Mouse (Mus musculus) stomach, embryonic 16.5 days (tissue): ENCODE data around the gene Gm10228. TPM values are rescaled to one million over a fixed set of nuclear protein-coding genes. Genes with fewer than 3 reads are reported as not detected.
"Not testable (repeated sequence)": the region's sequence is repeated elsewhere in the genome, so short reads cannot be mapped to it uniquely, and the experiment has no call there.

ENCODE experiments used
- ATAC-seq: fragments of 200-750 bp; cut with Nextera tagmentation; 2 replicates; pipeline ENCODE4 v1.8.0; 2017; ENCODE audit warnings: moderate number of reproducible peaks, moderate TSS enrichment; ENCODE audit not compliant: insufficient read depth, low FRiP score
- H3K27ac ChIP-seq: fragments of 300-500 bp; sonication (generic); 2 replicates; pipeline ENCODE4 v1.5.1; 2014; ENCODE audit warnings: low read length
- H3K27me3 ChIP-seq: fragments of 300-500 bp; sonication (generic); 2 replicates; pipeline ENCODE4 v1.6.1; 2014; ENCODE audit warnings: low read length, control low read depth, mixed read lengths; ENCODE audit not compliant: control insufficient read depth, insufficient read depth
- H3K36me3 ChIP-seq: fragments of 300-500 bp; sonication (generic); 2 replicates; pipeline ENCODE4 v1.6.1; 2014; ENCODE audit warnings: low read length; ENCODE audit not compliant: control insufficient read depth, insufficient read depth
- H3K4me1 ChIP-seq: fragments of 300-500 bp; sonication (generic); 2 replicates; pipeline ENCODE4 v1.6.1; 2014; ENCODE audit warnings: low read length, control low read depth, mixed read lengths; ENCODE audit not compliant: control insufficient read depth, insufficient read depth
- H3K4me2 ChIP-seq: fragments of 300-500 bp; sonication (generic); 2 replicates; pipeline ENCODE4 v1.6.1; 2014; ENCODE audit warnings: low read depth, low read length, mixed read lengths
- H3K4me3 ChIP-seq: fragments of 300-500 bp; sonication (generic); replicated peaks from 2 replicates; pipeline ENCODE4 v1.5.1; 2014; ENCODE audit warnings: mild to moderate bottlenecking, low read length
- H3K9ac ChIP-seq: fragments of 300-500 bp; sonication (generic); 2 replicates; pipeline ENCODE4 v1.6.1; 2014; ENCODE audit warnings: low read length
- H3K9me3 ChIP-seq: fragments of 300-500 bp; sonication (generic); replicated peaks from 2 replicates; pipeline ENCODE4 v1.6.1; 2016; ENCODE audit warnings: low read length, control low read depth; ENCODE audit not compliant: control insufficient read depth
- WGBS: fragments of 180-500 bp; shearing (Covaris S2); extraction: QIAGEN DNeasy Blood & Tissue Kit; methylation state at CpG from one replicate; pipeline ENCODE4 v1.1.7; 2014; 5-methylcytosine and 5-hydroxymethylcytosine counted together
- polyA plus RNA-seq: library from polyadenylated mRNA; unstranded; fragments of >200 nt; fragmentation: Nextera tagmentation; extraction: Ambion mirVana; gene quantifications from 2 replicates; pipeline ENCODE4 v1.2.1, GENCODE M21; 2015

The Gm10228 gene
- not detected in 2 replicates for polyA plus RNA-seq

DNA sequence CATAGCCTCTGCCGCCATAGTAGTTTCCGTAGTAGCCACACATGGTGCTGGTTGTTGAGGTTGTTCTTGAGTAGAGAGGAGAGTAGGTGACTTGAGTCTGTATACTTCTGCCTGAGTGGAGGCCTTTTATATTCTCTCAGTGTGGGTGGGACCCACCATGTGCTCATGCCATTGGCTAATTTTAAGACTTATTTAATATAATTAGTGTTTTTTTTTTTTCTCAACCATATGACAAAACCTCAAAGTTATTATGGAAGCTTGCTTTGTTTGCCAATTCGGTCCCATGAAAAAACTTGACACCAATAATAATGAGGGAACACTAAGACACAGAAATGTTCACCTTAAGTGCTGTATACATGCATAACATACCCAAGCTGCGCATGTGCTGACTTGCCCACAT is at the start of gene Gm10228:
Gene Gm10228 (minus strand): TSS at position 101 of the 400 bp plus-strand sequence.
- WGBS = 90% methylated on average over 2 of the region's 4 CpGs
- not testable (repeated sequence) for ATAC-seq, H3K4me1 ChIP-seq

DNA sequence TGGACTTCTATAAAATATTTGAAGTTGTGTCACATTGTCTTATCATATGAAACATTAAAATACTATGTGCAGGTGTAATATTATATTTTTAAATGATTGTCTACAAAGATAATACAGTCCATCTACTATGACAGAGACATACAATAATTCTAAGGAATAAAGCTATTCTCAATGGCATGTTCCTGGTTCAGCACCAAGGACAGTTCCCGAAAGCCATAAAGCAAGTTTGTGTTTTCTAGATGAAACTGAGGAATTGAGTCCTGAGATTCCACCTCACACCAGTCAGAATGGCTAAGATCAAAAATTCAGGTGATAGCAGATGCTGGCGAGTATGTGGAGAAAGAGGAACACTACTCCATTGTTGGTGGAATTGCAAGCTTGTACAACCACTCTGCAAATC is 29.8 kb upstream of the Gm10228 start:
- not testable (repeated sequence) for H3K9me3 ChIP-seq, H3K4me3 ChIP-seq, ATAC-seq, H3K27ac ChIP-seq, H3K4me1 ChIP-seq, H3K4me2 ChIP-seq, H3K36me3 ChIP-seq, H3K27me3 ChIP-seq, H3K9ac ChIP-seq
- WGBS = 67% methylated on average over 2 of the region's 2 CpGs

More for the DNA sequence above, at the start of gene Gm10228:
- not testable (repeated sequence) for H3K9ac ChIP-seq, H3K9me3 ChIP-seq, H3K36me3 ChIP-seq, H3K27ac ChIP-seq, H3K27me3 ChIP-seq, H3K4me2 ChIP-seq, H3K4me3 ChIP-seq

DNA sequence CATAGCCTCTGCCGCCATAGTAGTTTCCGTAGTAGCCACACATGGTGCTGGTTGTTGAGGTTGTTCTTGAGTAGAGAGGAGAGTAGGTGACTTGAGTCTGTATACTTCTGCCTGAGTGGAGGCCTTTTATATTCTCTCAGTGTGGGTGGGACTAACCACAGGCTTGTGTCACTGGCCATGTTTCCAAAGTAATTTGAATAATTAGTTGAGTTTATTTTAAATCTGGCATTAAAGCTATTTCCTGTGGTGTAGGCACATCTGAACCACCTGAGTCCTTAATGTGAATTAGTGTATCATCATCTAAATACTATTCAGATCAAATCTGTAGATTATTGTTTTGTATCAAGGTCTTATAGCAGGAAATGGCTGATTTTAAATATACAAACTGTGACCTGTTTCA is 22.6 kb upstream of the Gm10228 start, which contains the start of gene 1110025L11Rik:
Gene 1110025L11Rik (minus strand): TSS at position 101 of the 400 bp plus-strand sequence.
- H3K9ac ChIP-seq, H3K27ac ChIP-seq, H3K36me3 ChIP-seq, H3K4me3 ChIP-seq, H3K4me2 ChIP-seq, H3K9me3 ChIP-seq, ATAC-seq, H3K4me1 ChIP-seq, H3K27me3 ChIP-seq: not testable (repeated sequence)
- WGBS = no CpG with 5 or more reads among the region's 2 CpGs

DNA sequence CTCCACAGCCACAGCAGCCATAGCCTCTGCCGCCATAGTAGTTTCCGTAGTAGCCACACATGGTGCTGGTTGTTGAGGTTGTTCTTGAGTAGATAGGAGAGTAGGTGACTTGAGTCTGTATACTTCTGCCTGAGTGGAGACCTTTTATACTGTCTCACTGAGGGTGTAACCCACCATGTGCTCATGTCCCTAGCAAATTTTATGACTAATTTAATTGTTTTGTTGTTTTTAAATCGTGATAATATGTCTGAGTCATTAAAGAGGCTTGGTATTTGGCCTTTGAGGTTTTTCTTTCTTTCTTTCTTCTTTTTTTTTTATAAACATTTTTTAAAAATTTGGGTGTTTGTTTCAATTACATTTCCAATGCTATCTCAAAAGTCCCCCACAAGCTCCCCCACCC is 6.5 kb upstream of the Gm10228 start, which contains the start of gene Krtap6-5:
Gene Krtap6-5 (minus strand): TSS at position 101 of the 400 bp plus-strand sequence.
- H3K4me1 ChIP-seq = no peaks in the 10 kb centered on the region
- H3K9ac ChIP-seq = no peak within 1 kb of the TSS
- no peak within 1 kb of the TSS for H3K4me2 ChIP-seq
- WGBS = 88% methylated on average over 3 of the region's 3 CpGs
- no peak for ATAC-seq
- no peaks in the 10 kb centered on the region for H3K27me3 ChIP-seq
- no peak within 1 kb of the TSS for H3K4me3 ChIP-seq
- no peak within 1 kb of the TSS for H3K27ac ChIP-seq
- no peaks in the 10 kb centered on the region for H3K36me3 ChIP-seq
- no peaks in the 10 kb centered on the region for H3K9me3 ChIP-seq

- ATAC-seq, H3K4me1 ChIP-seq, H3K27me3 ChIP-seq, H3K4me3 ChIP-seq, H3K9me3 ChIP-seq, H3K36me3 ChIP-seq, H3K27ac ChIP-seq, H3K4me2 ChIP-seq, H3K9ac ChIP-seq: not testable (repeated sequence)
- 86% methylated on average over 3 of the region's 3 CpGs for WGBS
Measured at GRCm38 (mm10) chr16:89031399-89031798, 9.9 kb downstream of the Gm10228 start, which contains the start of gene Krtap6-1. Gene Krtap6-1 (plus strand): TSS chr16:89031699.

DNA sequence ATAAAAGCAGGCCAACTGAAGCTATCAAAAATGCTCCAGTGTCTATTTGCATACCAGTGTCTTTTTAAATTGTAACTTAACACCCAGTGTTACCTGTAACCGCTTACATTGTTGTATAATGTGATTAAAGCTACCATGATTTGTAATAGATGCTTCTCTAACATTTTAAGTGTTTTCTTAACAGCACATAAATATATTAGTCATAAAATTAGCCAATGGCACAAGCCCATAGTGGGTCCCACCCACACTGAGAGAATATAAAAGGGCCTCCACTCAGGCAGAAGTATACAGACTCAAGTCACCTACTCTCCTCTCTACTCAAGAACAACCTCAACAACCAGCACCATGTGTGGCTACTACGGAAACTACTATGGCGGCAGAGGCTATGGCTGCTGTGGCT is 26.3 kb downstream of the Gm10228 start, which contains the start of gene Gm10229:
Gene Gm10229 (plus strand): TSS at position 301 of the 400 bp plus-strand sequence.
- not testable (repeated sequence) for H3K4me2 ChIP-seq, H3K9me3 ChIP-seq, H3K27me3 ChIP-seq, H3K27ac ChIP-seq, H3K9ac ChIP-seq, H3K36me3 ChIP-seq, H3K4me3 ChIP-seq, ATAC-seq, H3K4me1 ChIP-seq
- 79% methylated on average over 1 of the region's 3 CpGs for WGBS

DNA sequence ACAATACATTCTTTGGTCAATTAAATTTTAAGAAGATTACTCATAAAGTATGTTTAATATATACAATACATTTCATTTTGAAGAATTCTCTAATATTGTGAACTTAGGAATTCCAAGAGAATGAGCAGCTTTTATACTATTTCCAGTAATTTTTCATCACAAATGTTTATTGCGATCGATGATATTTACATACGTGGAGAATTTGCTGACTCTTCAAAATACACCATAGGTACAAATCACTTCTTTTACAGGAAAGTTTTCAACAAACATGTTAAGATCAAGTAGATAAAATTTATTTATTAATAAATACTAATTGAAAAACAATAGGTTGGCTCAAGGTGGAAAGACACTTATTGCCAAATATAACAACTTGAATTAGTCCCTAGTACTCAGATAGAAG is 27.3 kb downstream of the Gm10228 start:
- H3K4me1 ChIP-seq = no peaks in the 10 kb centered on the region
- no peak overlapping the region for H3K9ac ChIP-seq
- H3K4me3 ChIP-seq = no peak overlapping the region
- H3K4me2 ChIP-seq = no peak overlapping the region
- H3K27ac ChIP-seq = no peak overlapping the region
- H3K36me3 ChIP-seq = no peaks in the 10 kb centered on the region
- H3K9me3 ChIP-seq = no peaks in the 10 kb centered on the region
- ATAC-seq = no peak
- 92% methylated on average over 3 of the region's 3 CpGs for WGBS
- no peaks in the 10 kb centered on the region for H3K27me3 ChIP-seq

GRCm38 (mm10) chr16:89010659-89011058 is 30.6 kb downstream of the Gm10228 start, which contains the start of gene Krtap22-2:
Gene Krtap22-2 (minus strand): TSS chr16:89010759.
- no peaks in the 10 kb centered on the region for H3K9me3 ChIP-seq
- no peak within 1 kb of the TSS for H3K4me2 ChIP-seq
- H3K27me3 ChIP-seq = no peaks in the 10 kb centered on the region
- no peak within 1 kb of the TSS for H3K9ac ChIP-seq
- no peak within 1 kb of the TSS for H3K27ac ChIP-seq
- no peaks in the 10 kb centered on the region for H3K36me3 ChIP-seq
- ATAC-seq = no peak
- no peak within 1 kb of the TSS for H3K4me3 ChIP-seq
- WGBS = 80% methylated on average over 5 of the region's 5 CpGs
- no peaks in the 10 kb centered on the region for H3K4me1 ChIP-seq
